Mouse (Mus musculus) liver, postnatal 0 days (tissue): ENCODE measurements around the gene Rnft1. TPM values are rescaled to one million over a fixed set of nuclear protein-coding genes. Genes with fewer than 3 reads are reported as not detected.
A peak's percentile ranks its signal among the peaks of the same experiment; 100 is the strongest.

Source experiments
- ATAC-seq: fragments of 200-750 bp; cut with Nextera tagmentation; 2 replicates; pipeline ENCODE4 v1.8.0; 2017; ENCODE audit warnings: mild to moderate bottlenecking, moderate library complexity
- DNase-seq: peaks from one replicate; pipeline ENCODE4 v3.0.0-alpha.2; 2016
- H3K27ac ChIP-seq: fragments of 300-500 bp; sonication (generic); 2 replicates; pipeline ENCODE4 v1.5.1; 2014; ENCODE audit warnings: antibody characterized with exemption, moderate library complexity, mild to moderate bottlenecking, low read depth
- H3K27me3 ChIP-seq: fragments of 300-500 bp; sonication (generic); 2 replicates; pipeline ENCODE4 v1.6.1; 2014; ENCODE audit warnings: low read length, control low read depth, mixed read lengths; ENCODE audit not compliant: insufficient read depth
- H3K36me3 ChIP-seq: fragments of 300-500 bp; sonication (generic); replicated peaks from 2 replicates; pipeline ENCODE4 v1.6.1; 2014; ENCODE audit warnings: mild to moderate bottlenecking, control low read depth, low read length, moderate library complexity, mixed read lengths; ENCODE audit not compliant: insufficient read depth
- H3K4me1 ChIP-seq: fragments of 300-500 bp; sonication (generic); 2 replicates; pipeline ENCODE4 v1.6.1; 2014; ENCODE audit warnings: antibody characterized with exemption, mild to moderate bottlenecking, control low read depth; ENCODE audit not compliant: insufficient read depth
- H3K4me2 ChIP-seq: fragments of 300-500 bp; sonication (generic); 2 replicates; pipeline ENCODE4 v1.6.1; 2014; ENCODE audit warnings: low read depth, mild to moderate bottlenecking, low read length, moderate library complexity, mixed read lengths
- H3K4me3 ChIP-seq: fragments of 300-500 bp; sonication (generic); 2 replicates; pipeline ENCODE4 v1.5.1; 2014; ENCODE audit warnings: low read depth, low read length
- H3K9ac ChIP-seq: fragments of 300-500 bp; sonication (generic); replicated peaks from 2 replicates; pipeline ENCODE4 v1.6.1; 2014; ENCODE audit warnings: mild to moderate bottlenecking, moderate library complexity
- H3K9me3 ChIP-seq: fragments of 300-500 bp; sonication (generic); 2 replicates; pipeline ENCODE4 v1.6.1; 2016; ENCODE audit warnings: mild to moderate bottlenecking, control low read depth, low read length, mixed read lengths
- CTCF ChIP-seq: sonication (generic); IDR thresholded peaks from 2 replicates; pipeline ENCODE4 v1.5.1; 2016; ENCODE audit warnings: antibody characterized with exemption, low read depth
- EP300 ChIP-seq: IDR thresholded peaks from 2 replicates; pipeline ENCODE4 v1.6.1; 2016; ENCODE audit warnings: antibody characterized with exemption, low read depth, mild to moderate bottlenecking
- WGBS: fragments of 180-500 bp; shearing (Covaris S2); extraction: QIAGEN DNeasy Blood & Tissue Kit; methylation state at CpG from one replicate; pipeline ENCODE4 v1.1.7; 2014; ENCODE audit not compliant: insufficient replicate concordance; 5-methylcytosine and 5-hydroxymethylcytosine counted together
- polyA plus RNA-seq: library from polyadenylated mRNA; unstranded; fragments of >200 nt; fragmentation: Nextera tagmentation; extraction: Ambion mirVana; gene quantifications from 2 replicates; pipeline ENCODE4 v1.2.1, GENCODE M21; 2015

Rnft1 gene
- 19.8 and 20.1 TPM in 2 replicates for polyA plus RNA-seq

DNA sequence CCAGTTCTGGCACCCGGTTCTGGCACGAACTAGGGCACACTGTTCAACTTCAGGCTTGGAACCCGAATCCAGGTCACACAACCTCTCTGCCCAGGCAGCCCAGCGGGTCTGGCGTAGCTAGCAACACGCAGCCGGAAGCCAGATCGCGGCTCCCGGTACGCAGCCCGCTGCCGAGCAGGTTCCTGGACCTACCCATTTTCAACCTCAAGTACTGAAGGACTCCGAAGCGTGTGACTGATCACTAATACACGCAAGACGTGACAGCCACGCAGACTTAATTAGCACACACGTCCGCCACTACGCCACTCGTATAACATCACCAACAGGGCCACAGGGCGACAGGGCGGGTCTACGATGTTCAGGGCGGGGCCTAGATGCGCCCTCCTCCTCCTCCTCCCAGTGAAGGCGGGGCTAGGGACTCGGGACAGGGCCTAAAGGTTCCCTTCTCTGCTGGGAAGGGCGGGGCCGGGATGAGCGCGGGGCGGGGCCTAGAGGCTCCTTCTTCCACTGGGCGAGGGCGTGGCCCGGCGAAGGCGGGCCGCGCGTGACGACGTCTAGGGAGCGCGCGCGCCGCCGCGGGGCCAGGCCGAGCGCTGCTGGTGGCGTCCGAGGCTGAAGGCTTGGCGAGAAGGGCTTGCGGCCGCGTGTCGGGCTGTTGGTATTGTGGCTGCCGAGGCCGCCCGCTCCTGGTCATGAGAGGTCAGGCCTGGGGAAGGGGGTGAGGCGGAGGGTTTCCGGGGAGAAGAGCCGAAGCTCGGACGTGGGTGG, at the start of gene Rnft1:
Gene Rnft1, plus strand, starts transcription at position 557 of the 768 bp plus-strand sequence.
- Histone ChIP-seq H3K36me3 (peaks cover 4% of the 10 kb centered on the region), H3K27me3 (no peaks in the 10 kb centered on the region), H3K4me3 (peak within 1 kb of the TSS; percentile 76), H3K27ac (peak within 1 kb of the TSS; percentile 94), H3K9ac (peak within 1 kb of the TSS; percentile 82), H3K4me1 (peaks cover 8% of the 10 kb centered on the region), H3K4me2 (peak within 1 kb of the TSS; percentile 97), H3K9me3 (no peaks in the 10 kb centered on the region)
- peak; percentile 98 for ATAC-seq
- peak; percentile 39; the same call in 1 of the 2 replicates for TF ChIP-seq EP300
- TF ChIP-seq CTCF, result peak; percentile 39
- WGBS, result under 1% methylated on average over 58 of the region's 68 CpGs
- peak; percentile 100 for DNase-seq

DNA sequence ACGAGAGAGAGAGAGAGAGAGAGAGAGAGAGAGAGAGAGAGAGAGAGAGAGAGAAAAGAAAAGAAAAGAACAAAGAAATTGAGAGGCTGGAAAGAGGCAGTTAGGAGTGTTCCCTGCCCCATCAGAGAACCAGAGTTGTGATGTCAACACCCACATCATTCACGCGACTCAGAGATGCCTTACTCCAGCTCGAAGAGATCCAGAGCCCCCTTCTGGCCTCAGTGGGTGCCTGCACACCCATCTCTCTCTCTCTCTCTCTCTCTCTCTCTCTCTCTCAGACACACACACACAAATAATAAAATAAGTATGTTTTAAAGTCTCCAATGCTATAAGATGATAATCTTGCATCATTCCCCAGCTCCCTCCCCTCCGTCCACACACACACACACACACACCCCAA, 47.6 kb upstream of the Rnft1 start:
- Histone ChIP-seq H3K27ac (no peak overlapping the region), H3K4me3 (no peak overlapping the region), H3K4me1 (no peaks in the 10 kb centered on the region), H3K4me2 (no peak overlapping the region), H3K9ac (no peak overlapping the region), H3K9me3 (no peaks in the 10 kb centered on the region), H3K27me3 (no peaks in the 10 kb centered on the region), H3K36me3 (no peaks in the 10 kb centered on the region)
- peak; percentile 20 for DNase-seq
- WGBS, result 23% methylated on average over 5 of the region's 5 CpGs
- ATAC-seq, result no peak
- TF ChIP-seq EP300 (no peak), CTCF (peak; percentile 62)

DNA sequence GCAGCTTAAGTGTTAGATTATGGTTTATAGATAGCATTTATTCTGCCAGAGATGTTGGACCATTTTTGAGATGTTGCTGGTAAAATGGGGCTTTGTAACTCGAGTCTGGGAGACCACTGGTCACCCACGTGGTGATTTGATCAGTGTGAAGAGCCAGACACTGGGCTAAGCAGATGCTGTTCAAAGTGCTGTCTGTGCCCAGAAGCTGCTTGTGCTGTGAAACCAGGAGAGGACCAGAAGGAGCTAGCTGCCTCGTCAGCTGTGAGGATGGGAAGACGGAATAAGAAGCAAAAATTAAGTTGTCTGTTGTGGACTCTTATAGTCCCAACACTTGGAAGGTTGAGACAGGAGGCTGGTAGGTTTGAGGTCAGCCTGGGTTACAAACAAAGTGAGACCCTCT, 46.2 kb upstream of the Rnft1 start:
- Histone ChIP-seq H3K27ac (no peak overlapping the region), H3K4me1 (no peaks in the 10 kb centered on the region), H3K36me3 (no peaks in the 10 kb centered on the region), H3K4me3 (no peak overlapping the region), H3K9me3 (no peaks in the 10 kb centered on the region), H3K27me3 (no peaks in the 10 kb centered on the region), H3K4me2 (no peak overlapping the region), H3K9ac (no peak overlapping the region)
- ATAC-seq, result no peak
- 45% methylated on average over 4 of the region's 4 CpGs for WGBS
- no peak for DNase-seq
- no peak for TF ChIP-seq EP300

DNA sequence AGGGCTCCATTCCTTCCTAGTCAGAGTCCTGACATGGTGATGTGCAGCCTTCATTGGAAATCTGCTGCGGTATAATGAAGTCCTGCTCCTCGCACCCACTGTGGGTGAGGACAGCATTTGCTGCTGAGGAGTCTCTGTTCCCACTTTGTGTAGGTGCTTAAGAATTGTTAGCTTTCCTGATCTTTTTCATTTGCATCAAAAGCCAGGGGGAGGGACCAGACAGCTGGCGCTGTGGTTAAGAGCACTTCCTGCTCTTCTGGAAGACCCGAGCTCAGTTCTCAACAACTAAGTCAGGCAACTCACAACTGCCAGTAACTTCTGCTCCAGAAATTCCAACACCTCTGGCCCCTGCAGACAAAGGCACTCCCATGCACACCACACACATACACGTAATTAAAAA, 43.7 kb upstream of the Rnft1 start:
- Histone ChIP-seq H3K36me3 (no peaks in the 10 kb centered on the region), H3K4me2 (no peak overlapping the region), H3K4me3 (no peak overlapping the region), H3K4me1 (no peaks in the 10 kb centered on the region), H3K9ac (no peak overlapping the region), H3K9me3 (no peaks in the 10 kb centered on the region), H3K27me3 (no peaks in the 10 kb centered on the region), H3K27ac (no peak overlapping the region; the same call in 1 of the 2 replicates)
- DNase-seq, result peak; percentile 15
- no peak for TF ChIP-seq EP300
- no peak for TF ChIP-seq CTCF
- WGBS, result 44% methylated on average over 5 of the region's 5 CpGs
- no peak for ATAC-seq

DNA sequence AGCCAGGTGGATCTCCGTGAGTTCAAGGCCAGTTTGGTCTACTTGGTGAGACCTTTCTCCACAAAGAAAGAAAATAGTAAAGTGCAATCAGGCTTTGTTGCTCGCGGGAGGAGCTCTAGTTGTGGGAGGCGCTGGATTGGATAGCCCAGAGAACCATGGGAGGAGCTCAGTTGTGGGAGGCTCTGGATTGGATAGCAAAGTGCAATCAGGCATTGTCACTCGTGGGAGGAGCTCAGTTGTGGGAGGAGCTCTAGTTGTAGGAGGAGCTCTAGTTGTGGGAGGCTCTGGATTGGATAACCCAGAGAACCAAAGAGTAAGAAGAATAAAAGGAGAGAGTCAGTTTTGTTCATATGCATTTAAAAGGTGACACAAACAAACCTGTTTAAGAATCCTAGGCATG, 30.5 kb upstream of the Rnft1 start:
- Histone ChIP-seq H3K36me3 (no peaks in the 10 kb centered on the region), H3K9ac (no peak overlapping the region), H3K27ac (no peak overlapping the region), H3K4me3 (no peak overlapping the region), H3K27me3 (no peaks in the 10 kb centered on the region), H3K4me2 (no peak overlapping the region), H3K9me3 (no peaks in the 10 kb centered on the region), H3K4me1 (no peaks in the 10 kb centered on the region)
- TF ChIP-seq EP300, result no peak
- no peak for TF ChIP-seq CTCF
- ATAC-seq (no peak), DNase-seq (no peak)
- WGBS, result 76% methylated on average over 5 of the region's 5 CpGs

DNA sequence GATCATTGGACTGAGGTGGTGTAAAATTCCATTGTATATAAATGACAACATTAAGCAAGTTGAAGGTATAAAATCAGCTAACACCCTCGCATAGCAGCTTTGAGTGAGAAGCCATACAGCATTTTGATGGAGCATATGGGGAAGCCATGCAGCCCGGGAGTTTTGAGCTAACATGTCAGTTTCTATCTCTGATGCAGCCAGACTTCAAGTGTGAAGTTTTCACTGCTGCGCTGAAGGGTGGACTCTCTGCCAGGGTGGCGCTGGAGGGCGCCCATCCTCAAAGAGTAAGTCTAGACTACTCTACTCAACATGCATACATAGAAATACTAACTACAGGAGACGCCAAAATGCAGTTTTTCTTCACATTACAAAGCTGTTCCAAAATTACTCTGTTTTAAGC, 26.9 kb upstream of the Rnft1 start:
- DNase-seq (no peak), ATAC-seq (no peak)
- no peak overlapping the region for H3K27ac ChIP-seq
- H3K4me1 ChIP-seq, result no peaks in the 10 kb centered on the region
- 86% methylated on average over 6 of the region's 6 CpGs for WGBS
- H3K4me3 ChIP-seq, result no peak overlapping the region
- TF ChIP-seq CTCF, result no peak
- no peak for TF ChIP-seq EP300
- H3K36me3 ChIP-seq, result no peaks in the 10 kb centered on the region
- no peak overlapping the region for H3K4me2 ChIP-seq
- no peak overlapping the region for H3K9ac ChIP-seq
- no peaks in the 10 kb centered on the region for H3K9me3 ChIP-seq
- H3K27me3 ChIP-seq, result no peaks in the 10 kb centered on the region
